Mouse (Mus musculus) MEL (cell line): ENCODE data around the gene Acaa1a. TPM values are rescaled to one million over a fixed set of nuclear protein-coding genes. Genes with fewer than 3 reads are reported as not detected.

Experiments used
- DNase-seq: peaks from one replicate; pipeline ENCODE4 v3.0.0; 2011; ENCODE audit warnings: low read depth, low spot score
- H3K27ac ChIP-seq: 2 replicates; pipeline ENCODE4 v1.5.1; 2012; ENCODE audit warnings: low read depth, mild to moderate bottlenecking, control low read depth, low read length, moderate library complexity; ENCODE audit not compliant: control insufficient read depth
- H3K27me3 ChIP-seq, 2 experiments: fragments of 150-350 bp in 1 of 2; sonication (generic) in 1 of 2; 2 replicates each; pipeline ENCODE4 v1.6.1; 2012; ENCODE audit warnings: low read length in 2 of 2, mild to moderate bottlenecking in 2 of 2, improper control_type of control experiment in 1 of 2, moderate library complexity in 1 of 2; ENCODE audit not compliant: insufficient read depth in 2 of 2, control insufficient read depth in 1 of 2
- H3K36me3 ChIP-seq, 2 experiments: 2 replicates each; pipeline ENCODE4 v1.6.1; 2012 to 2014; ENCODE audit warnings: low read length in 2 of 2, improper control_type of control experiment in 1 of 2, inconsistent platforms in 1 of 2, mild to moderate bottlenecking in 1 of 2; ENCODE audit not compliant: insufficient read depth in 2 of 2, control insufficient read depth in 1 of 2
- H3K4me1 ChIP-seq, 2 experiments: fragments of 150-350 bp in 1 of 2; sonication (generic) in 1 of 2; 2 replicates each; pipeline ENCODE4 v1.6.1; 2012; ENCODE audit warnings: low read length in 2 of 2, improper control_type of control experiment in 1 of 2, mild to moderate bottlenecking in 1 of 2; ENCODE audit not compliant: insufficient read depth in 2 of 2, control insufficient read depth in 1 of 2
- H3K4me3 ChIP-seq, 2 experiments: fragments of 150-350 bp in 1 of 2; sonication (generic) in 1 of 2; 2 replicates each; pipeline ENCODE4 v1.5.1; 2012; ENCODE audit warnings: low read depth in 2 of 2, low read length in 2 of 2, mild to moderate bottlenecking in 2 of 2, moderate library complexity in 2 of 2, control low read depth in 1 of 2, improper control_type of control experiment in 1 of 2; ENCODE audit not compliant: control insufficient read depth in 1 of 2, insufficient read depth in 1 of 2
- H3K79me2 ChIP-seq: 2 replicates; pipeline ENCODE4 v1.6.1; 2012; ENCODE audit warnings: mild to moderate bottlenecking, low read length, moderate library complexity; ENCODE audit not compliant: control insufficient read depth, poor library complexity, insufficient read depth
- H3K9ac ChIP-seq: 2 replicates; pipeline ENCODE4 v1.6.1; 2012; ENCODE audit warnings: low read depth, mild to moderate bottlenecking, control low read depth, low read length, moderate library complexity; ENCODE audit not compliant: control insufficient read depth, poor library complexity, severe bottlenecking
- H3K9me3 ChIP-seq: fragments of 150-350 bp; sonication (generic); replicated peaks from 2 replicates; pipeline ENCODE4 v1.6.1; 2012; ENCODE audit warnings: mild to moderate bottlenecking, low read length, improper control_type of control experiment, moderate library complexity; ENCODE audit not compliant: insufficient read depth
- BHLHE40 ChIP-seq: IDR thresholded peaks from 2 replicates; pipeline ENCODE4 v1.6.1; 2012; ENCODE audit warnings: low read depth, mild to moderate bottlenecking, inconsistent platforms, low read length, improper control_type of control experiment, borderline replicate concordance
- CTCF ChIP-seq, 3 experiments: IDR thresholded peaks in 2 of 3; conservative IDR thresholded peaks in 1 of 3; 2 replicates each; pipeline ENCODE4 v1.5.1; 2011 to 2012; ENCODE audit warnings: low read length in 3 of 3, low read depth in 2 of 3, mild to moderate bottlenecking in 2 of 3, improper control_type of control experiment in 1 of 3, inconsistent platforms in 1 of 3, mixed read lengths in 1 of 3, moderate library complexity in 1 of 3; ENCODE audit not compliant: control insufficient read depth in 1 of 3, insufficient read depth in 1 of 3, poor library complexity in 1 of 3, severe bottlenecking in 1 of 3
- ELF1 ChIP-seq: IDR thresholded peaks from 2 replicates; pipeline ENCODE4 v1.6.1; 2014; ENCODE audit warnings: low read depth, mild to moderate bottlenecking, inconsistent platforms, low read length, improper control_type of control experiment, moderate library complexity
- EP300 ChIP-seq, 2 experiments: IDR thresholded peaks; 2 replicates each; pipeline ENCODE4 v1.6.1; 2011; ENCODE audit warnings: improper control_type of control experiment in 2 of 2, low read length in 2 of 2, low read depth in 1 of 2, mild to moderate bottlenecking in 1 of 2
- ETS1 ChIP-seq: IDR thresholded peaks from 2 replicates; pipeline ENCODE4 v1.6.1; 2012; ENCODE audit warnings: low read depth, mild to moderate bottlenecking, inconsistent platforms, low read length, improper control_type of control experiment, moderate library complexity
- GABPA ChIP-seq: IDR thresholded peaks from 2 replicates; pipeline ENCODE4 v1.6.1; 2012; ENCODE audit warnings: low read depth, mild to moderate bottlenecking, inconsistent platforms, low read length, improper control_type of control experiment, moderate library complexity
- GATA1 ChIP-seq: IDR thresholded peaks from 2 replicates; pipeline ENCODE4 v1.6.1; 2011; ENCODE audit warnings: low read depth, low read length, improper control_type of control experiment
- JUND ChIP-seq: IDR thresholded peaks from 2 replicates; pipeline ENCODE4 v1.6.1; 2011; ENCODE audit warnings: low read depth, mild to moderate bottlenecking, improper control_type of control experiment, low read length
- MAX ChIP-seq: IDR thresholded peaks from 2 replicates; pipeline ENCODE4 v1.6.1; 2011; ENCODE audit warnings: low read length, improper control_type of control experiment
- MAZ ChIP-seq: IDR thresholded peaks from 2 replicates; pipeline ENCODE4 v1.6.1; 2012; ENCODE audit warnings: low read depth, mild to moderate bottlenecking, inconsistent platforms, low read length, improper control_type of control experiment
- MEF2A ChIP-seq: IDR thresholded peaks from 2 replicates; pipeline ENCODE4 v1.6.1; 2014; ENCODE audit warnings: low read depth, mild to moderate bottlenecking, inconsistent platforms, low read length, improper control_type of control experiment; ENCODE audit not compliant: poor library complexity, insufficient replicate concordance, severe bottlenecking; ENCODE audit errors: extremely low read depth
- MXI1 ChIP-seq: IDR thresholded peaks from 2 replicates; pipeline ENCODE4 v1.6.1; 2011; ENCODE audit warnings: mild to moderate bottlenecking, low read depth, low read length, improper control_type of control experiment
- MYC ChIP-seq: IDR thresholded peaks from 2 replicates; pipeline ENCODE4 v1.6.1; 2011; ENCODE audit warnings: low read depth, mild to moderate bottlenecking, low read length, improper control_type of control experiment, moderate library complexity
- NELFE ChIP-seq: IDR thresholded peaks from 2 replicates; pipeline ENCODE4 v1.6.1; 2011; ENCODE audit warnings: low read depth, low read length, improper control_type of control experiment
- NRF1 ChIP-seq: IDR thresholded peaks from 2 replicates; pipeline ENCODE4 v1.6.1; 2014; ENCODE audit warnings: low read depth, mild to moderate bottlenecking, inconsistent platforms, low read length, improper control_type of control experiment, moderate library complexity; ENCODE audit not compliant: poor library complexity, insufficient read depth, severe bottlenecking
- POLR2A ChIP-seq, 2 experiments: IDR thresholded peaks; 2 replicates each; pipeline ENCODE4 v1.6.1; 2011 to 2012; ENCODE audit warnings: low read length in 2 of 2, mild to moderate bottlenecking in 2 of 2, control low read depth in 1 of 2, improper control_type of control experiment in 1 of 2, low read depth in 1 of 2, moderate library complexity in 1 of 2; ENCODE audit not compliant: control insufficient read depth in 1 of 2, insufficient read depth in 1 of 2, poor library complexity in 1 of 2
- POLR2AphosphoS2 ChIP-seq: IDR thresholded peaks from 2 replicates; pipeline ENCODE4 v1.6.1; 2011; ENCODE audit warnings: low read length, improper control_type of control experiment
- RAD21 ChIP-seq: IDR thresholded peaks from 2 replicates; pipeline ENCODE4 v1.6.1; 2011; ENCODE audit warnings: mild to moderate bottlenecking, low read depth, low read length, improper control_type of control experiment
- SIN3A ChIP-seq: IDR thresholded peaks from 2 replicates; pipeline ENCODE4 v1.6.1; 2012; ENCODE audit warnings: low read length, improper control_type of control experiment, inconsistent platforms
- SMC3 ChIP-seq: IDR thresholded peaks from 2 replicates; pipeline ENCODE4 v1.6.1; 2011; ENCODE audit warnings: low read depth, low read length, improper control_type of control experiment
- TBP ChIP-seq: IDR thresholded peaks from 2 replicates; pipeline ENCODE4 v1.8.0; 2011; ENCODE audit warnings: low read depth, low read length, improper control_type of control experiment
- UBTF ChIP-seq: IDR thresholded peaks from 2 replicates; pipeline ENCODE4 v1.6.1; 2012; ENCODE audit warnings: low read depth, mild to moderate bottlenecking, inconsistent platforms, low read length, improper control_type of control experiment, moderate library complexity, borderline replicate concordance; ENCODE audit not compliant: insufficient read depth
- ZMIZ1 ChIP-seq: IDR thresholded peaks from 2 replicates; pipeline ENCODE4 v1.6.1; 2012; ENCODE audit warnings: low read depth, mild to moderate bottlenecking, inconsistent platforms, low read length, improper control_type of control experiment, moderate library complexity
- ZNF384 ChIP-seq: IDR thresholded peaks from 2 replicates; pipeline ENCODE4 v1.6.1; 2012; ENCODE audit warnings: low read depth, mild to moderate bottlenecking, inconsistent platforms, low read length, improper control_type of control experiment
- polyA plus RNA-seq, 2 experiments: library from polyadenylated mRNA; stranded (reverse) in 1 of 2; unstranded in 1 of 2; fragments of >175 nt in 1 of 2; fragments of >200 nt in 1 of 2; gene quantifications; 2 replicates each; pipeline versions ENCODE4 v1.2.1 to v1.2.4; 2012; ENCODE audit warnings: low replicate concordance in 2 of 2, low read depth in 1 of 2; ENCODE audit not compliant: insufficient read length in 2 of 2, insufficient read depth in 1 of 2, missing spikeins in 1 of 2
- total RNA-seq: library from RNA; depleted of rRNA; stranded (reverse); fragments of 300-350 nt; gene quantifications from 2 replicates; pipeline ENCODE4 v1.2.3, GENCODE M21; 2012; rRNA removed

The Acaa1a gene
- 19.5 and 23.1 TPM in 2 replicates for total RNA-seq
- 10 to 100 TPM in 1 of 2 experiments, not detected in 1; 22.1 TPM for polyA plus RNA-seq

- peak within 1 kb of the TSS; percentile 92 for H3K9ac ChIP-seq
- H3K4me3 ChIP-seq: peak within 1 kb of the TSS; percentile 77 to 92
- H3K4me1 ChIP-seq: peaks cover 0 to 9% of the 10 kb centered on the region in 2 experiments; a peak in 3 of 4 replicates
- peaks cover 9% of the 10 kb centered on the region for H3K79me2 ChIP-seq
- H3K27ac ChIP-seq: peak within 1 kb of the TSS; percentile 85
- H3K36me3 ChIP-seq: peaks cover 0 to 2% of the 10 kb centered on the region in 2 experiments; a peak in 1 of 4 replicates
- DNase-seq: peak; percentile 91
- no peaks in the 10 kb centered on the region for H3K9me3 ChIP-seq
- no peaks in the 10 kb centered on the region for H3K27me3 ChIP-seq
- TF ChIP-seq NRF1 (no peak), MYC (0 out of 2 replicates have a peak, but pooled peaks have one; percentile 62), POLR2AphosphoS2 (peak; percentile 71; the same call in 1 of the 2 replicates), POLR2A (IDR thresholded peaks at IDR 0.05; ENCODE audit: control insufficient read depth in 1 of 2, insufficient read depth in 1 of 2, low read depth in 1 of 2, low read length in 2 of 2, poor library complexity in 1 of 2) (peak; percentile 26 to 78; a peak in 1 of 4 replicates), BHLHE40 (peak; percentile 52; the same call in 1 of the 2 replicates), ELF1 (peak; percentile 52; the same call in 1 of the 2 replicates), CTCF (IDR thresholded peaks at IDR 0.05 in 2 of 3, conservative IDR thresholded peaks at IDR 0.05 in 1 of 3; ENCODE audit: control insufficient read depth in 1 of 3, insufficient read depth in 1 of 3, low read depth in 2 of 3, low read length in 3 of 3, poor library complexity in 1 of 3, severe bottlenecking in 1 of 3) (peak in 1 of 3 experiments; percentile 0; a peak in 1 of 6 replicates), MAX (0 out of 2 replicates have a peak, but pooled peaks have one; percentile 62), MEF2A (no peak), SIN3A (peak; percentile 58; the same call in 1 of the 2 replicates), MXI1 (peak; percentile 76), UBTF (no peak), JUND (no peak), TBP (peak; percentile 27; the same call in 1 of the 2 replicates), NELFE (peak; percentile 57)
- TF ChIP-seq, all 39 proteins: peak for 11
Observed at GRCm38 (mm10) chr9:119339558-119340211, at the start of gene Acaa1a. Acaa1a (plus strand) TSS chr9:119339676.

- DNase-seq: peak; percentile 12
- H3K36me3 ChIP-seq: peaks cover 0 to 15% of the 10 kb centered on the region in 2 experiments; a peak in 2 of 4 replicates
- no peak overlapping the region for H3K27ac ChIP-seq
- no peak for TF ChIP-seq NELFE
- no peak for TF ChIP-seq SMC3
- no peak for TF ChIP-seq MAX
- TF ChIP-seq ZMIZ1: no peak
- TF ChIP-seq MYC: no peak
- no peak for TF ChIP-seq SIN3A
- TF ChIP-seq ETS1: no peak
- TF ChIP-seq GABPA: no peak
- no peak for TF ChIP-seq MEF2A
- no peak for TF ChIP-seq NRF1
- TF ChIP-seq BHLHE40: no peak
- TF ChIP-seq JUND: no peak
- TF ChIP-seq EP300 (IDR thresholded peaks at IDR 0.05; ENCODE audit: low read depth in 1 of 2, low read length in 2 of 2): no peak
- no peak for TF ChIP-seq UBTF
- no peak for TF ChIP-seq MXI1
- no peak for TF ChIP-seq MAZ
- no peak for TF ChIP-seq GATA1
- no peak for TF ChIP-seq RAD21
- no peak for TF ChIP-seq ZNF384
- no peak overlapping the region for H3K9ac ChIP-seq
- H3K4me1 ChIP-seq: no peaks in the 10 kb centered on the region
- H3K9me3 ChIP-seq: no peaks in the 10 kb centered on the region
- no peak overlapping the region for H3K4me3 ChIP-seq
- H3K27me3 ChIP-seq: no peaks in the 10 kb centered on the region
- H3K79me2 ChIP-seq: no peaks in the 10 kb centered on the region
Observed at GRCm38 (mm10) chr9:119290791-119291190, 48.7 kb upstream of the Acaa1a start.
